Mouse (Mus musculus) small intestine, adult 2 months (tissue): Measurements from ENCODE around the gene Rho. TPM values are rescaled to one million over a fixed set of nuclear protein-coding genes. Genes with fewer than 3 reads are reported as not detected.

ENCODE experiments used
- H3K27ac ChIP-seq: fragments of 200-500 bp; 2 replicates; pipeline ENCODE4 v1.5.1; 2012; ENCODE audit warnings: low read depth, low read length, control low read depth, inconsistent platforms; ENCODE audit not compliant: insufficient read depth
- H3K27me3 ChIP-seq: fragments of 200-500 bp; 2 replicates; pipeline ENCODE4 v1.6.1; 2012; ENCODE audit warnings: mild to moderate bottlenecking, moderate library complexity, low read length, inconsistent platforms; ENCODE audit not compliant: control insufficient read depth, insufficient read depth
- H3K36me3 ChIP-seq: fragments of 200-500 bp; 2 replicates; pipeline ENCODE4 v1.6.1; 2012; ENCODE audit warnings: mild to moderate bottlenecking, low read length, control low read depth, inconsistent platforms; ENCODE audit not compliant: control insufficient read depth, insufficient read depth
- H3K4me1 ChIP-seq: fragments of 200-500 bp; 2 replicates; pipeline ENCODE4 v1.6.1; 2012; ENCODE audit warnings: low read length, inconsistent platforms, mixed read lengths; ENCODE audit not compliant: control insufficient read depth, insufficient read depth, insufficient read length
- H3K4me3 ChIP-seq: fragments of 200-500 bp; 2 replicates; pipeline ENCODE4 v1.5.1; 2012; ENCODE audit warnings: low read depth, mild to moderate bottlenecking, control low read depth, inconsistent platforms, low read length, moderate library complexity
- CTCF ChIP-seq: fragments of 200-500 bp; IDR thresholded peaks from 2 replicates; pipeline ENCODE4 v1.5.1; 2012; ENCODE audit warnings: low read depth, mild to moderate bottlenecking, control low read depth, inconsistent platforms, low read length, moderate library complexity, mixed read lengths; ENCODE audit not compliant: insufficient replicate concordance, insufficient read length; ENCODE audit errors: extremely low read depth
- POLR2A ChIP-seq: fragments of 200-500 bp; IDR thresholded peaks from 2 replicates; pipeline ENCODE4 v1.6.1; 2012; ENCODE audit warnings: low read depth, mild to moderate bottlenecking, control low read depth, inconsistent platforms, low read length, moderate library complexity
- WGBS: fragments of 180-500 bp; shearing (Covaris S2); methylation state at CpG from one replicate; pipeline ENCODE4 v1.1.7; 2018; 5-methylcytosine and 5-hydroxymethylcytosine counted together
- polyA plus RNA-seq: library from polyadenylated mRNA; depleted of rRNA; stranded (reverse); fragments of >200 nt; gene quantifications from 2 replicates; pipeline ENCODE4 v1.2.3, GENCODE M21; 2012; rRNA removed

Rho gene
- polyA plus RNA-seq, 1 experiment, result 0.35 TPM

- no peaks in the 10 kb centered on the region for H3K36me3 ChIP-seq
- no peak overlapping the region for H3K4me3 ChIP-seq
- H3K27me3 ChIP-seq, result 0 out of 2 replicates have a peak, but pooled peaks cover 5% of the 10 kb centered on the region
- TF ChIP-seq CTCF (no peak), POLR2A (no peak)
- H3K4me1 ChIP-seq, result peaks cover 9% of the 10 kb centered on the region
- 57% methylated on average over 9 of the region's 9 CpGs for WGBS
- H3K27ac ChIP-seq, result peak overlapping the region; percentile 45; the same call in 1 of the 2 replicates
These were observed 55.7 kb downstream of the Rho start for GRCm38 (mm10) chr6:115987096-115987747.

DNA sequence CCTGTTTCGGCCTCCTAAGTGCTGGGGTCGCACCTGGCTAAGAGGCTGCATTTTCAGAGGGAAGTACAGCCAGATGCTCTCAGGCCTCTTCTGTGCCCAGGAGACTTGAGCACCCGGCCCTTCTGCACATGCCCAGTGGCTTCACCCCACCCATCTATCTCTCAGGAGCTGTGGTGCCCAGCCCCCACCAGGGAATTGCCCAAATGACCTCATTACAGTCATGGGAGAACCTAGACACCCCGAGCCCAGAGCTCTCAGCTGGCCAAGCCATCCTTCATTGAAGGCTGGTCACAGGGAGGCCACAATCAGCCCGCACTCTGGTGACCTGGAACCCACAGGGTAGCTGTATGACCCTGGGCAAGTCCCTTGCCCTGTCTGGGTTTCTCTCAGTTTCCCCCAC lies 57.5 kb downstream of the Rho start:
- 59% methylated on average over 5 of the region's 5 CpGs for WGBS
- peaks cover 20% of the 10 kb centered on the region for H3K4me1 ChIP-seq
- H3K27ac ChIP-seq, result no peak overlapping the region
- H3K36me3 ChIP-seq, result no peaks in the 10 kb centered on the region
- TF ChIP-seq POLR2A (no peak), CTCF (no peak)
- peaks cover 14% of the 10 kb centered on the region for H3K27me3 ChIP-seq
- H3K4me3 ChIP-seq, result no peak overlapping the region

DNA sequence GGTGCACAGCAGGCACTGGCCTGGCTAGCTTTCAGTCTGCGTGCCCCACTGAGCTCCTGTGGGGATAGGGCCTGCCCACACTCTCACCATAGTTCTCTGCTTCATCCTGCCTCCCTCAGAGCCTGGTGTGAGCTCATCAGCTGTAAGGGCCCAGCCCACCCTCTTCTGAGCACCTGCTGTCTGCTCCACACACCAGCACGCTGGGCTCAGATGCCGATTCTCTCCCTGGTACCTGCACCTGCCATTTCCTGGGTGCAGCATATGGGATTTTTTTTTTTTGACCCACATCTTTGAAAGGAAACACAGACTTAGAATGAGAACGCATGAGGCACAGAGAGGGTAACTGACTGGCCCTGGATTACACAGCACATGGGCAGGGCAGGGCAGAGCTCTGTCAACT lies 58.1 kb downstream of the Rho start:
- TF ChIP-seq POLR2A (no peak), CTCF (no peak)
- Histone ChIP-seq H3K27me3 (peaks cover 19% of the 10 kb centered on the region), H3K36me3 (no peaks in the 10 kb centered on the region), H3K4me3 (no peak overlapping the region), H3K27ac (no peak overlapping the region), H3K4me1 (peaks cover 25% of the 10 kb centered on the region)
- WGBS, result 56% methylated on average over 4 of the region's 4 CpGs

Other genes starting within 250 kb of the Rho start
- gene Tmem40, start 169.3 kb upstream of the Rho start, polyA plus RNA-seq, result 0.17 TPM in 1 of 2 replicates, not detected in the other
- 2.1 and 3.4 TPM in 2 replicates for gene Cand2, start 157.2 kb upstream of the Rho start, polyA plus RNA-seq
- gene Rpl32, start 123.0 kb upstream of the Rho start, polyA plus RNA-seq, result 364 and 436 TPM in 2 replicates
- gene Efcab12, start 93.3 kb upstream of the Rho start, polyA plus RNA-seq, result 0.04 TPM in 2 replicates
- gene Mbd4, start 78.4 kb upstream of the Rho start, polyA plus RNA-seq, result 0.19 and 0.57 TPM in 2 replicates
- 3.0 and 3.1 TPM in 2 replicates for gene Ift122, start 78.3 kb upstream of the Rho start, polyA plus RNA-seq
- gene H1foo, start 13.2 kb downstream of the Rho start, polyA plus RNA-seq, result not detected in 2 replicates
- gene Plxnd1, start 63.3 kb downstream of the Rho start, polyA plus RNA-seq, result 26.2 TPM in 2 replicates